Mouse (Mus musculus) heart, embryonic 15.5 days (tissue): ENCODE results near the gene Denr. TPM values are rescaled to one million over a fixed set of nuclear protein-coding genes. Genes with fewer than 3 reads are reported as not detected.
A peak's percentile ranks its signal among the peaks of the same experiment; 100 is the strongest.

Experiments
- ATAC-seq: fragments of 200-750 bp; cut with Nextera tagmentation; replicated peaks from 2 replicates; pipeline ENCODE4 v1.8.0; 2017; ENCODE audit warnings: low read depth, moderate TSS enrichment; ENCODE audit not compliant: insufficient number of reproducible peaks, insufficient read depth, low FRiP score
- H3K27ac ChIP-seq: fragments of 300-500 bp; sonication (generic); 2 replicates; pipeline ENCODE4 v1.5.1; 2015; ENCODE audit warnings: mild to moderate bottlenecking, inconsistent platforms
- H3K27me3 ChIP-seq: fragments of 300-500 bp; sonication (generic); 2 replicates; pipeline ENCODE4 v1.6.1; 2015; ENCODE audit warnings: inconsistent platforms
- H3K36me3 ChIP-seq: fragments of 300-500 bp; sonication (generic); 2 replicates; pipeline ENCODE4 v1.6.1; 2015; ENCODE audit warnings: mild to moderate bottlenecking, inconsistent platforms
- H3K4me1 ChIP-seq: fragments of 300-500 bp; sonication (generic); replicated peaks from 2 replicates; pipeline ENCODE4 v1.6.1; 2015; ENCODE audit warnings: inconsistent platforms
- H3K4me2 ChIP-seq: fragments of 300-500 bp; sonication (generic); 2 replicates; pipeline ENCODE4 v1.6.1; 2015; ENCODE audit warnings: inconsistent platforms, mild to moderate bottlenecking, moderate library complexity
- H3K4me3 ChIP-seq: fragments of 300-500 bp; sonication (generic); 2 replicates; pipeline ENCODE4 v1.5.1; 2015; ENCODE audit warnings: mild to moderate bottlenecking, inconsistent platforms
- H3K9ac ChIP-seq: fragments of 300-500 bp; sonication (generic); 2 replicates; pipeline ENCODE4 v1.6.1; 2015; ENCODE audit warnings: mild to moderate bottlenecking, inconsistent platforms
- H3K9me3 ChIP-seq: fragments of 300-500 bp; sonication (generic); replicated peaks from 2 replicates; pipeline ENCODE4 v1.6.1; 2016; ENCODE audit warnings: inconsistent platforms
- WGBS: fragments of 180-500 bp; shearing (Covaris S2); methylation state at CpG from one replicate; pipeline ENCODE4 v1.1.7; 2015; ENCODE audit warnings: mixed read lengths; 5-methylcytosine and 5-hydroxymethylcytosine counted together
- polyA plus RNA-seq: library from polyadenylated mRNA; unstranded; fragments of >200 nt; fragmentation: Nextera tagmentation; extraction: Ambion mirVana; gene quantifications from 2 replicates; pipeline ENCODE4 v1.2.1, GENCODE M21; 2015

Gene Denr
- polyA plus RNA-seq, 1 experiment from 2014 or later: 103 TPM

- no peaks in the 10 kb centered on the region for H3K27me3 ChIP-seq
- H3K4me3 ChIP-seq: no peak overlapping the region
- no peak overlapping the region for H3K27ac ChIP-seq
- H3K9ac ChIP-seq: no peak overlapping the region
- no peak for ATAC-seq
- 82% methylated on average over 3 of the region's 3 CpGs for WGBS
- H3K36me3 ChIP-seq: peaks cover 48% of the 10 kb centered on the region
- H3K4me2 ChIP-seq: no peak overlapping the region
- H3K4me1 ChIP-seq: peaks cover 10% of the 10 kb centered on the region
- H3K9me3 ChIP-seq: no peaks in the 10 kb centered on the region
These were observed 7.9 kb downstream of the Denr start for GRCm38 (mm10) chr5:123914852-123915251.

DNA sequence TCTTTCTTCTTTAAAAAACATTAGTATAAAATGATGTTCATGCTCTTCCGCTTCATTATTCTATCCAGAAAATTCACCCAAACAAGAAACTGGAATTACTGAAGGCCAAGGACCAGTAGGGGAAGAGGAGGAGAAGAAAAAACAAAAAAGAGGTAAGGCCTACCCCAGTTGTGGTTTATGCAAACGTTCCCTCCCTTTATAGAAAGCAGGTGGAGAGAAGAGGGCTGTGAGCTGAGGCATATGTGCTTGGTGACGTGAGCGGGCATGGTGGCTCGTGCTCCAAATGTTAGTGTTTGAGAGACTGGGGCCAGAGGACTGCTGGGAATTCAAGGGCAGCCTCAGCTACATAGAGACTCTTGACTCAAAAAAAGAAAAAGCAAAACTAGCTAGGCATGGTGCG lies 15.1 kb downstream of the Denr start:
- H3K9me3 ChIP-seq: no peaks in the 10 kb centered on the region
- ATAC-seq: no peak
- no peak overlapping the region for H3K4me3 ChIP-seq
- H3K4me2 ChIP-seq: no peak overlapping the region
- no peaks in the 10 kb centered on the region for H3K4me1 ChIP-seq
- H3K9ac ChIP-seq: no peak overlapping the region
- H3K27me3 ChIP-seq: no peaks in the 10 kb centered on the region
- WGBS: 91% methylated on average over 6 of the region's 6 CpGs
- H3K27ac ChIP-seq: no peak overlapping the region
- peaks cover 82% of the 10 kb centered on the region for H3K36me3 ChIP-seq

DNA sequence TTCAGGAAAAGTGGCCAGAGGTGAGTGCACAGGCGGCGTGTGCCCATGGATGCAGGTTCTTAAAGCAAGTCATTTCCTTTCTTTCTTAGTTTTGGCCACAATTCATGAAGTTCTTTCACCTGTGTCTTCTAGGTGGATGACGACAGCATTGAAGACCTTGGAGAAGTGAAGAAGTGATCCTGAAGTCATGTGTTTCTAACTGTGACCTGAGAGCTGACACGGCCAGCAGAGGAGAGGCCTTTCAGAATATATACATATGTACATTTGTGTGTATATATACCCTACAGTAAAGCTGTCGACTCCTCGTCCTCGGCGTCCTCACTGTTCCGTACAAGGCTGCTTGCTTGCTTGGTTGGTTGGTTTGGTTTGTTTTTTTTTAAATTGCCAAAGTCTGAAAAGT lies 20.1 kb downstream of the Denr start, which contains the start of gene Gm43518:
Gene Gm43518 (plus strand): TSS at position 301 of the 400 bp plus-strand sequence.
- Histone ChIP-seq H3K27ac (no peak within 1 kb of the TSS), H3K4me1 (peaks cover 5% of the 10 kb centered on the region), H3K36me3 (peaks cover 63% of the 10 kb centered on the region), H3K9me3 (no peaks in the 10 kb centered on the region), H3K27me3 (no peaks in the 10 kb centered on the region), H3K4me2 (no peak within 1 kb of the TSS), H3K9ac (no peak within 1 kb of the TSS), H3K4me3 (no peak within 1 kb of the TSS)
- no peak for ATAC-seq
- WGBS: 90% methylated on average over 9 of the region's 9 CpGs

- Histone ChIP-seq H3K36me3 (peaks cover 29% of the 10 kb centered on the region), H3K9ac (peak within 1 kb of the TSS; percentile 84), H3K27me3 (no peaks in the 10 kb centered on the region), H3K4me1 (peaks cover 7% of the 10 kb centered on the region), H3K4me2 (peak within 1 kb of the TSS; percentile 79), H3K27ac (peak within 1 kb of the TSS; percentile 86), H3K4me3 (peak within 1 kb of the TSS; percentile 73), H3K9me3 (no peaks in the 10 kb centered on the region)
- under 1% methylated on average over 56 of the region's 56 CpGs for WGBS
- ATAC-seq: peak; percentile 96
These were observed 23.6 kb downstream of the Denr start, which contains the start of gene Ccdc62 for GRCm38 (mm10) chr5:123930508-123930989. TSS of gene Ccdc62 (plus strand) at chr5:123930679.

DNA sequence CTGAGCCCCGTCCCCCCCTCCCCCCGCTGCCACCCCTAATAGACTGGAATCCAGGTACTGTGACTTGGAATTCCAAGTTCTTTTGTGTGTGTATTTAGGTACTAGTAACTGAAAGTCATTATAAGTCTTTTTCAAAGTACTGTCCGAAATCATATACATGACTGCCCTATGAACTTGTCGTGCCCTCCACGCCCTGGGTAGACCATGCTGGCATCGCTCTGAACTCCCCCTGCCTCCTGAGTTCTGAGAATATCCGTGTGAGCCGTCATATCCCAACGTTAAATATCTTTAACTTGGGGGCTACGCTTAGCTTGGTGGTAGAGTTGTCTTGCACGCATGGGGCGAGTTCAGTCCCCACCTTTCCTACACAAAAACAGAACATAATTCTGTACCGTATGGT lies 24.2 kb downstream of the Denr start:
- Histone ChIP-seq H3K9ac (peak overlapping the region; percentile 84), H3K27me3 (no peaks in the 10 kb centered on the region), H3K9me3 (no peaks in the 10 kb centered on the region), H3K36me3 (peaks cover 24% of the 10 kb centered on the region), H3K4me2 (peak overlapping the region; percentile 79), H3K4me1 (peaks cover 7% of the 10 kb centered on the region), H3K4me3 (peak overlapping the region; percentile 73), H3K27ac (peak overlapping the region; percentile 86)
- ATAC-seq: no peak
- 42% methylated on average over 13 of the region's 13 CpGs for WGBS

DNA sequence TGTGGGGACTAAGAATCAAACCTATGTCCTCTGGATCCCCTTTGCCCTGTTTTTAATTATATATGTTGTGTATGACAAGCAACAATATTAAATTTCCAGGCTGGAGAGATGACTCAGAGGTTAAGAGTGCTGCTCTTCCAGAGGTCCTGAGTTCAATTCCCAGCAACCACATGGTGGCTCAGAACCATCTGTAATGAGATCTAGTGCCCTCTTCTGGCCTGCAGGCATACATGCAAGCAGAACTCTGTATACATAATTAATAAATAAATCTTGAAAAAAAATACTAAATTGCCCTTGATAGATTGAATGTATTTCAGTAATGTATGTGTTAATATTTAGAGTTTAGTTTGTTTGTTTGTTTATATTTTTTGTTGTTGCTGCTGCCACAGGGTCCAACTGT lies 26.0 kb downstream of the Denr start:
- Histone ChIP-seq H3K36me3 (peaks cover 6% of the 10 kb centered on the region), H3K4me2 (no peak overlapping the region), H3K9ac (no peak overlapping the region), H3K27ac (no peak overlapping the region), H3K9me3 (no peaks in the 10 kb centered on the region), H3K4me3 (no peak overlapping the region), H3K27me3 (no peaks in the 10 kb centered on the region), H3K4me1 (peaks cover 7% of the 10 kb centered on the region)
- no peak for ATAC-seq

- ATAC-seq: no peak
- H3K9ac ChIP-seq: no peak overlapping the region
- no peaks in the 10 kb centered on the region; the same call in 1 of the 2 replicates for H3K36me3 ChIP-seq
- no peak overlapping the region for H3K4me3 ChIP-seq
- no peak overlapping the region for H3K27ac ChIP-seq
- no peak overlapping the region for H3K4me2 ChIP-seq
- H3K4me1 ChIP-seq: peaks cover 7% of the 10 kb centered on the region
- H3K27me3 ChIP-seq: no peaks in the 10 kb centered on the region
- WGBS: 89% methylated on average over 12 of the region's 12 CpGs
- no peaks in the 10 kb centered on the region for H3K9me3 ChIP-seq
These were observed 26.6 kb downstream of the Denr start for GRCm38 (mm10) chr5:123933556-123933955.

GRCm38 (mm10) chr5:123933957-123934591 lies 27.1 kb downstream of the Denr start:
- Histone ChIP-seq H3K27ac (no peak overlapping the region), H3K4me3 (no peak overlapping the region), H3K27me3 (no peaks in the 10 kb centered on the region), H3K4me2 (peak overlapping the region; percentile 32; the same call in 1 of the 2 replicates), H3K9ac (no peak overlapping the region), H3K4me1 (peaks cover 7% of the 10 kb centered on the region), H3K9me3 (no peaks in the 10 kb centered on the region), H3K36me3 (no peaks in the 10 kb centered on the region)
- 28% methylated on average over 18 of the region's 18 CpGs for WGBS
- no peak for ATAC-seq

- Histone ChIP-seq H3K27ac (no peak overlapping the region), H3K4me3 (no peak overlapping the region), H3K27me3 (no peaks in the 10 kb centered on the region), H3K9me3 (no peaks in the 10 kb centered on the region), H3K4me2 (no peak overlapping the region), H3K4me1 (peaks cover 7% of the 10 kb centered on the region), H3K9ac (no peak overlapping the region), H3K36me3 (no peaks in the 10 kb centered on the region)
- WGBS: 86% methylated on average over 5 of the region's 5 CpGs
- ATAC-seq: no peak
These were observed 29.0 kb downstream of the Denr start for GRCm38 (mm10) chr5:123935931-123936330.

- ATAC-seq: no peak
- H3K4me1 ChIP-seq: 0 out of 2 replicates have a peak, but pooled peaks cover 2% of the 10 kb centered on the region
- 79% methylated on average over 5 of the region's 5 CpGs for WGBS
- no peaks in the 10 kb centered on the region for H3K27me3 ChIP-seq
- H3K4me2 ChIP-seq: no peak overlapping the region
- H3K9me3 ChIP-seq: no peaks in the 10 kb centered on the region
- H3K36me3 ChIP-seq: no peaks in the 10 kb centered on the region
- H3K9ac ChIP-seq: no peak overlapping the region
- no peak overlapping the region for H3K27ac ChIP-seq
- no peak overlapping the region for H3K4me3 ChIP-seq
These were observed 31.5 kb downstream of the Denr start for GRCm38 (mm10) chr5:123938479-123938878.

DNA sequence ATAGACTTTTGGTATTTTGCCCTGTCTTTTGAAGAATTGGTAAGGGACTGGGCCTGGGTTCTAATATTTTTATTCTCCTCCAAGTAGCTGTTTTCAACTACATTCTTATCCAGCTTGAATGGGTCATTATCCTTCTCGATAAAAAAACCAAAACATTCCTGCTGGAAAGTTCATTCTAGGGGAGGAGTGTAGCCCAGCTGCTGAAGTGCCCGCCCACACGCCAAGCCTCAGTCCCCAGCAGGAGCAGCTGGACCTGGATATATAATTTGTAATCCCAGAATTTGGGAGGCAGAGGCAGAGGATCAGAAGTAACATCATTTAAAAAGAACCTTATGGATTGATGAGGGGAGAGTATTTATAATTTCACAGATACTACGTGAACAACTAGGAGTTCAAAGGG lies 39.6 kb downstream of the Denr start:
- Histone ChIP-seq H3K36me3 (no peaks in the 10 kb centered on the region), H3K4me1 (no peaks in the 10 kb centered on the region), H3K4me3 (no peak overlapping the region), H3K27ac (no peak overlapping the region), H3K27me3 (no peaks in the 10 kb centered on the region), H3K4me2 (no peak overlapping the region), H3K9me3 (no peaks in the 10 kb centered on the region), H3K9ac (no peak overlapping the region)
- no peak for ATAC-seq
- WGBS: 63% methylated on average over 4 of the region's 4 CpGs
